Mouse (Mus musculus): ENCODE measurements around the gene Nav3. TPM values are rescaled to one million over a fixed set of nuclear protein-coding genes. Genes with fewer than 3 reads are reported as not detected.

Gene Nav3
- polyA plus RNA-seq (2015; fragmentation: Nextera tagmentation; extraction: Ambion mirVana): 11.2 and 13.2 TPM in 2 replicates

GRCm38 (mm10) chr10:110455838-110456493 lies at the start of gene Nav3:
Nav3 (minus strand) TSS chr10:110456204.
- peak within 1 kb of the TSS; percentile 78 for H3K4me3 ChIP-seq
- no peaks in the 10 kb centered on the region for H3K36me3 ChIP-seq (ENCODE audit: poor library complexity, severe bottlenecking)
- WGBS: 0% methylated on average over 23 of the region's 50 CpGs
- ATAC-seq: peak; percentile 91
- peak within 1 kb of the TSS; percentile 81 for H3K27ac ChIP-seq
- H3K9ac ChIP-seq: peak within 1 kb of the TSS; percentile 87
- 0 out of 2 replicates have a peak, but pooled peaks cover 3% of the 10 kb centered on the region for H3K27me3 ChIP-seq
- no peaks in the 10 kb centered on the region for H3K4me1 ChIP-seq
- peak within 1 kb of the TSS; percentile 82 for H3K4me2 ChIP-seq
- no peaks in the 10 kb centered on the region for H3K9me3 ChIP-seq (replicated peaks)

- no peak for ATAC-seq
- Histone ChIP-seq H3K27me3 (no peaks in the 10 kb centered on the region), H3K9me3 (replicated peaks) (no peaks in the 10 kb centered on the region), H3K36me3 (ENCODE audit: poor library complexity, severe bottlenecking) (no peaks in the 10 kb centered on the region), H3K27ac (no peak overlapping the region), H3K4me1 (no peaks in the 10 kb centered on the region), H3K4me3 (no peak overlapping the region), H3K9ac (no peak overlapping the region), H3K4me2 (no peak overlapping the region)
- 78% methylated on average over 5 of the region's 5 CpGs for WGBS
Observed at GRCm38 (mm10) chr10:110485306-110485705, 29.3 kb upstream of the Nav3 start.

- Histone ChIP-seq H3K9ac (no peak overlapping the region), H3K27me3 (no peaks in the 10 kb centered on the region), H3K36me3 (ENCODE audit: poor library complexity, severe bottlenecking) (no peaks in the 10 kb centered on the region), H3K4me1 (no peaks in the 10 kb centered on the region), H3K9me3 (replicated peaks) (no peaks in the 10 kb centered on the region), H3K4me3 (no peak overlapping the region), H3K4me2 (no peak overlapping the region), H3K27ac (no peak overlapping the region)
- ATAC-seq: no peak
- WGBS: 76% methylated on average over 8 of the region's 8 CpGs
Observed at GRCm38 (mm10) chr10:110484822-110485221, 28.8 kb upstream of the Nav3 start.

- Histone ChIP-seq H3K4me3 (no peak overlapping the region), H3K36me3 (ENCODE audit: poor library complexity, severe bottlenecking) (no peaks in the 10 kb centered on the region), H3K4me1 (peaks cover 12% of the 10 kb centered on the region), H3K4me2 (no peak overlapping the region), H3K27ac (no peak overlapping the region), H3K9ac (no peak overlapping the region), H3K27me3 (no peaks in the 10 kb centered on the region), H3K9me3 (replicated peaks) (no peaks in the 10 kb centered on the region)
- 88% methylated on average over 3 of the region's 3 CpGs for WGBS
- ATAC-seq: no peak
Observed at GRCm38 (mm10) chr10:110479189-110479588, 23.2 kb upstream of the Nav3 start.

- WGBS: 33% methylated on average over 11 of the region's 11 CpGs
- 0 out of 2 replicates have a peak overlapping the region, but pooled peaks have one; percentile 31 for H3K27ac ChIP-seq
Observed at GRCm38 (mm10) chr10:110477689-110478314, 21.8 kb upstream of the Nav3 start.

DNA sequence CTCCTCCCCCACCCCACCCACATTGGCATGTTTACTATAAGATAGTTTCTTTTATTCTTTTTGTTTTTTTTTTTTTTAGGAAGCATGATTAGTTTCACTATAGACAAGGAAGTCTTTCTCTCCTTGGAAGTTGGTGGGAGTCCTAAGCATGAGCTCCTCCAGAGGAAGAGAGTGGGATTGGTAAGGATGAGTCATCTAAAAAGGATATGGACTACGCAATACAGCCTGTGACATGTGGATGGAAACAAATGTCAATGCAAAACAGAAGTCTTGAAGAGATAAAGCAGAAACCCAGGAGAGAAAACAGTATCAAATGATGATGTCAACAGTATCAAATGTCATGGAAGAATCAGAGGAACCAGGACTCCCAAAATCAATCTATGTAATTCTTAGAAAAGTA lies 18.1 kb upstream of the Nav3 start:
- Histone ChIP-seq H3K9ac (no peak overlapping the region), H3K4me3 (no peak overlapping the region), H3K36me3 (ENCODE audit: poor library complexity, severe bottlenecking) (no peaks in the 10 kb centered on the region), H3K4me2 (no peak overlapping the region), H3K27me3 (no peaks in the 10 kb centered on the region), H3K9me3 (replicated peaks) (no peaks in the 10 kb centered on the region), H3K27ac (no peak overlapping the region), H3K4me1 (peaks cover 12% of the 10 kb centered on the region)
- ATAC-seq: no peak
- 92% methylated on average over 1 of the region's 1 CpGs for WGBS

More at GRCm38 (mm10) chr10:110477689-110478314, 21.8 kb upstream of the Nav3 start:
- H3K4me1 ChIP-seq: peaks cover 12% of the 10 kb centered on the region
- peak overlapping the region; percentile 16; the same call in 1 of the 2 replicates for H3K9ac ChIP-seq
- H3K36me3 ChIP-seq (ENCODE audit: poor library complexity, severe bottlenecking): no peaks in the 10 kb centered on the region
- H3K9me3 ChIP-seq (replicated peaks): no peaks in the 10 kb centered on the region
- peak; percentile 72; the same call in 1 of the 2 replicates for ATAC-seq
- H3K4me3 ChIP-seq: no peak overlapping the region
- peak overlapping the region; percentile 42 for H3K4me2 ChIP-seq
- no peaks in the 10 kb centered on the region for H3K27me3 ChIP-seq

DNA sequence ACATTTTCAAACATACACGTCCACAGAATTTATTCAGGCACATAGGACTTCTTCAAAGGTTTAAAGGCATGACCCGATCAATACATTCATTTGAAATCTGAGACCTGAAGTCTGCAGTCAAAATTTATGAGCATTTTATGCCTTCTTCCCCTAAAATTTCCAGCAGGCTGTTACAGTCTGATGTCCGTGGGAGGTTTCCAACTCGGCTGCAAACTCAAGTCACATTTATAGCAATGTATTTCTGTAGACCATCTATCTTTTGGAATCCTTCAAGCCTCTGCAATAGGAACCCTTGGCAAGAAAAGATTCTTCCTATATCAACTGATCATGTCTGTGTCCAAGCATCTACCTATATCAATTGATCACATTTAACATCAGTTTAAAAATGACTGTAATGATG lies 13.4 kb upstream of the Nav3 start:
- Histone ChIP-seq H3K9me3 (replicated peaks) (no peaks in the 10 kb centered on the region), H3K4me3 (no peak overlapping the region), H3K4me1 (no peaks in the 10 kb centered on the region), H3K4me2 (no peak overlapping the region), H3K27me3 (no peaks in the 10 kb centered on the region), H3K36me3 (ENCODE audit: poor library complexity, severe bottlenecking) (no peaks in the 10 kb centered on the region), H3K27ac (no peak overlapping the region), H3K9ac (no peak overlapping the region)
- 91% methylated on average over 4 of the region's 4 CpGs for WGBS
- ATAC-seq: no peak

DNA sequence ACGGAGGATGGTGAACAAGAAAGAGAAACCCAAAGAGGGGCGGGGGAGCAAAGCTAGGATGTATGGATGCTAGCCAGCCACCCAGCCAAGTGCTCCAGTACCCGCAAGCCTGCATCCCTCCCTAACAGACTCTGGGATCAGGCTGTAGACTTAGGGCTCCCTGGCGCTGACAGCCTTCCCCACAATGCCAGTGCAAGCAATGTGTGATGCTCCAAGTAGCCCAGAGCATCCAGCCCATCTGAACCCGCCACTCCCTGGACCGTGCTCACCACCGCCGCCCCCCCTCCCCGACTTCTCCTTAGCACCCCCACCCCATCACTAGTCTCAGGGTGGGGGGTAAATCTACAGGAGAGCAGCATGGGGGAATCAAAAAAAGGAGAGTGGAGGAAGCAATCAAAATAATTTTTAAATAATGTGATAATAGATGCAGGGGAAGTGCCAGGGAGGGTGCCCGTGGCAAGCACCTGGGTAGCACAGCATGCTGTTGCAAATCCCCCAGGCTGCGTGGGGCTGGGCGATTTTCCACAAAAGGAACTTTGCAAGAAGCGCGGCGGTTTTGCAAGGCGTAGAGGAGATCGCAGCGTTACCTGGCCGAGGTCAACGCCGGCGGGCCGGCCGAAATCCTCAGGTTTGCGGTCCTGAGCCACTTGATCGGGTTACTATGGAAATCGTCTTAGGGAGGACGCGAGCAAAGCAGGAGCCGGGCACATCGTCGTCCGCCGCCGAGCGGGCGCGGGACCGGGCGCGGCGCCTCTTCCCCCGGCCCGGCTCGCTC lies 754 bp downstream of the Nav3 start:
- no peaks in the 10 kb centered on the region for H3K36me3 ChIP-seq (ENCODE audit: poor library complexity, severe bottlenecking)
- no peaks in the 10 kb centered on the region for H3K4me1 ChIP-seq
- H3K27ac ChIP-seq: peak overlapping the region; percentile 81
- ATAC-seq: peak; percentile 85
- 0 out of 2 replicates have a peak, but pooled peaks cover 3% of the 10 kb centered on the region for H3K27me3 ChIP-seq
- under 1% methylated on average over 44 of the region's 45 CpGs for WGBS
- peak overlapping the region; percentile 82 for H3K4me2 ChIP-seq
- H3K9me3 ChIP-seq (replicated peaks): no peaks in the 10 kb centered on the region
- H3K9ac ChIP-seq: peak overlapping the region; percentile 87
- H3K4me3 ChIP-seq: peak overlapping the region; percentile 78

GRCm38 (mm10) chr10:110453566-110453965 lies 2.4 kb downstream of the Nav3 start:
- no peaks in the 10 kb centered on the region for H3K9me3 ChIP-seq (replicated peaks)
- no peaks in the 10 kb centered on the region for H3K36me3 ChIP-seq (ENCODE audit: poor library complexity, severe bottlenecking)
- WGBS: 63% methylated on average over 5 of the region's 5 CpGs
- 0 out of 2 replicates have a peak, but pooled peaks cover 3% of the 10 kb centered on the region for H3K27me3 ChIP-seq
- no peak for ATAC-seq
- peak overlapping the region; percentile 78 for H3K4me3 ChIP-seq
- no peak overlapping the region for H3K9ac ChIP-seq
- H3K4me1 ChIP-seq: no peaks in the 10 kb centered on the region
- H3K27ac ChIP-seq: no peak overlapping the region
- peak overlapping the region; percentile 82 for H3K4me2 ChIP-seq

- H3K4me2 ChIP-seq: no peak overlapping the region
- no peak overlapping the region for H3K9ac ChIP-seq
- 76% methylated on average over 2 of the region's 2 CpGs for WGBS
- no peak for ATAC-seq
- H3K27ac ChIP-seq: no peak overlapping the region
- H3K36me3 ChIP-seq (ENCODE audit: poor library complexity, severe bottlenecking): no peaks in the 10 kb centered on the region
- no peaks in the 10 kb centered on the region for H3K27me3 ChIP-seq
- no peaks in the 10 kb centered on the region for H3K9me3 ChIP-seq (replicated peaks)
- no peak overlapping the region for H3K4me3 ChIP-seq
- no peaks in the 10 kb centered on the region; the same call in 1 of the 2 replicates for H3K4me1 ChIP-seq
Observed at GRCm38 (mm10) chr10:110440396-110440795, 15.6 kb downstream of the Nav3 start.

- 91% methylated on average over 3 of the region's 3 CpGs for WGBS
- Histone ChIP-seq H3K4me2 (no peak overlapping the region), H3K4me3 (no peak overlapping the region), H3K9ac (no peak overlapping the region), H3K27ac (no peak overlapping the region), H3K4me1 (peaks cover 12% of the 10 kb centered on the region; the same call in 1 of the 2 replicates), H3K27me3 (no peaks in the 10 kb centered on the region), H3K36me3 (ENCODE audit: poor library complexity, severe bottlenecking) (no peaks in the 10 kb centered on the region), H3K9me3 (replicated peaks) (no peaks in the 10 kb centered on the region)
- no peak for ATAC-seq
Observed at GRCm38 (mm10) chr10:110431078-110431477, 24.9 kb downstream of the Nav3 start.

DNA sequence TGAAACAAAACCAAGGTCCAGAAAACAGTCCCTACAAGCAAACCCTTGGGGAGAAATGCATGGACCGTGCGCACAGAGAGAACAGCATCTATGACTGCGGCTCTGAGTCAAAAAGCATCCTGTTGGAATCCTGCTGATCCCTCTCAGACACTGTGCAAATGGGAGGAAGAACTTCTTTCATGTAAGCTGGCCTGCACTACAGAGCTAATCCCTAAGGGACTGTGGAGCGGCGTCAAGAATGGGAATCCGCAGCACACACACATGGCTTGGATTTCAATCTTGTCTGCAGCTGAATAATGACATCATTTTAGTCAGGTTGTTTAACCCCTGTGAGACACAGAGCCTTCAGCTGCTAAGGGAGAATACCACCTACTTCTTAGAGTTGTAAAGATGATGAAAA lies 26.4 kb downstream of the Nav3 start:
- no peak overlapping the region for H3K9ac ChIP-seq
- no peak overlapping the region for H3K27ac ChIP-seq
- H3K36me3 ChIP-seq (ENCODE audit: poor library complexity, severe bottlenecking): no peaks in the 10 kb centered on the region
- no peaks in the 10 kb centered on the region for H3K27me3 ChIP-seq
- H3K4me3 ChIP-seq: no peak overlapping the region
- H3K4me1 ChIP-seq: peaks cover 12% of the 10 kb centered on the region; the same call in 1 of the 2 replicates
- H3K9me3 ChIP-seq (replicated peaks): no peaks in the 10 kb centered on the region
- WGBS: 43% methylated on average over 6 of the region's 6 CpGs
- peak; percentile 50; the same call in 1 of the 2 replicates for ATAC-seq
- H3K4me2 ChIP-seq: no peak overlapping the region
